Mouse (Mus musculus) lung, embryonic 14.5 days (tissue): ENCODE measurements around the gene Tox3. TPM values are rescaled to one million over a fixed set of nuclear protein-coding genes. Genes with fewer than 3 reads are reported as not detected.

Experiments
- ATAC-seq: fragments of 200-750 bp; cut with Nextera tagmentation; 2 replicates; pipeline ENCODE4 v1.8.0; 2017; ENCODE audit warnings: mild to moderate bottlenecking, moderate TSS enrichment, moderate library complexity; ENCODE audit not compliant: insufficient read depth
- DNase-seq: peaks from one replicate; pipeline ENCODE4 v3.0.0-alpha.2; 2015
- H3K27ac ChIP-seq: fragments of 300-500 bp; sonication (generic); 2 replicates; pipeline ENCODE4 v1.5.1; 2014; ENCODE audit warnings: low read depth, mild to moderate bottlenecking, moderate library complexity
- H3K27me3 ChIP-seq: fragments of 300-500 bp; sonication (generic); 2 replicates; pipeline ENCODE4 v1.6.1; 2014; ENCODE audit warnings: low read length, control low read depth; ENCODE audit not compliant: insufficient read depth
- H3K36me3 ChIP-seq: fragments of 300-500 bp; sonication (generic); 2 replicates; pipeline ENCODE4 v1.6.1; 2014; ENCODE audit warnings: control low read depth; ENCODE audit not compliant: insufficient read depth
- H3K4me1 ChIP-seq: fragments of 300-500 bp; sonication (generic); 2 replicates; pipeline ENCODE4 v1.6.1; 2014; ENCODE audit warnings: antibody characterized with exemption, control low read depth; ENCODE audit not compliant: insufficient read depth
- H3K4me2 ChIP-seq: fragments of 300-500 bp; sonication (generic); 2 replicates; pipeline ENCODE4 v1.6.1; 2014; ENCODE audit warnings: mild to moderate bottlenecking
- H3K4me3 ChIP-seq: fragments of 300-500 bp; sonication (generic); 2 replicates; pipeline ENCODE4 v1.5.1; 2014; ENCODE audit warnings: low read depth, low read length
- H3K9ac ChIP-seq: fragments of 300-500 bp; sonication (generic); 2 replicates; pipeline ENCODE4 v1.6.1; 2014
- H3K9me3 ChIP-seq: fragments of 300-500 bp; sonication (generic); 2 replicates; pipeline ENCODE4 v1.6.1; 2016; ENCODE audit warnings: low read depth, low read length, control low read depth
- CTCF ChIP-seq: IDR thresholded peaks from 2 replicates; pipeline ENCODE4 v1.5.1; 2016; ENCODE audit warnings: antibody characterized with exemption, low read depth
- WGBS: fragments of 180-500 bp; shearing (Covaris S2); extraction: QIAGEN DNeasy Blood & Tissue Kit; methylation state at CpG from one replicate; pipeline ENCODE4 v1.1.7; 2014; 5-methylcytosine and 5-hydroxymethylcytosine counted together
- polyA plus RNA-seq: library from polyadenylated mRNA; unstranded; fragments of >200 nt; fragmentation: Nextera tagmentation; extraction: Ambion mirVana; gene quantifications from 2 replicates; pipeline ENCODE4 v1.2.1, GENCODE M21; 2014

Tox3 gene
- polyA plus RNA-seq, 1 experiment from 2014 or later, result 7.6 TPM

DNA sequence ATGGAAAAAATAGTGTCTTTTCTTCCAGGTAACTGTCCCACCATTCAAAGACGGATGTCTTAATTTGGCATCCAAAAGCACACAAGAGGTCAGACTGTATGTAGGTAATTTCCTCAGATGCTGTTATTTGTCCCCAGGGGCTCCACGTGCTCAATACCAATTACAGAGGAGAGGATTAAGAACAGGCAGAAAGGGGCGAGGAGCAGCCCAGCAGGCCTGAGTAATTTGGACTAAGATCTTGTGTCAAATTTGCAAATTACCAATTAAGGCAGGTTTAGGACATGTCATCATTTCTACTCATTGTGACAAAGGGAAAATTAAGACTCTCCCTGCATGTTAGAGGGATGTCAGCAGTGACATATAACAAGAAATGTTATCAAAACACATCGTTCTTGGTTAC is 106.7 kb downstream of the Tox3 start:
- Histone ChIP-seq H3K4me2 (no peak overlapping the region), H3K4me1 (no peaks in the 10 kb centered on the region), H3K27ac (no peak overlapping the region), H3K9me3 (no peaks in the 10 kb centered on the region), H3K9ac (no peak overlapping the region), H3K36me3 (no peaks in the 10 kb centered on the region), H3K4me3 (no peak overlapping the region), H3K27me3 (no peaks in the 10 kb centered on the region)
- no peak for TF ChIP-seq CTCF
- DNase-seq (no peak), ATAC-seq (no peak)
- WGBS, result 84% methylated on average over 4 of the region's 4 CpGs

DNA sequence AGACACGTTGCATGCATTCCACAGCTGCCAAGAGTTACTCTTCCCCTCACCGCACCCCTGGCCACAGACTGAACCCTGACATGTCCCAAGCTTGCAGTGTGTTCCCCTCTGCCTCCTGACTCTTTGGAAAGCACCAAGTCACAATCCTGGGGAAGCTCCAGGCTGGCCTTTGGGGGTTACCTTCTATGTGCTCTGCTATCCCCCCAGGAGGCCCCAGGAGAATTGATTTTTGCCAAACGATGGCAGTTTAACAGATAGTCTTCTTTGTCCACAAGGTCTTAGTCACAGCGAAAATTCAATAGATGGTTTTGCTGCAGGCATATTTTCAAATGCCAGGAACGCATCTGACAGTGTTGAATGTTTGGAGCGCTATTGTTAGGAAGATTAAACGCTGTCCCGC is 115.6 kb downstream of the Tox3 start:
- H3K4me1 ChIP-seq, result no peaks in the 10 kb centered on the region
- no peaks in the 10 kb centered on the region for H3K27me3 ChIP-seq
- WGBS, result 71% methylated on average over 8 of the region's 8 CpGs
- no peak for ATAC-seq
- H3K36me3 ChIP-seq, result no peaks in the 10 kb centered on the region
- no peak overlapping the region for H3K27ac ChIP-seq
- no peak overlapping the region for H3K9ac ChIP-seq
- H3K9me3 ChIP-seq, result no peaks in the 10 kb centered on the region
- no peak for TF ChIP-seq CTCF
- no peak overlapping the region for H3K4me3 ChIP-seq
- no peak overlapping the region for H3K4me2 ChIP-seq
- no peak for DNase-seq

DNA sequence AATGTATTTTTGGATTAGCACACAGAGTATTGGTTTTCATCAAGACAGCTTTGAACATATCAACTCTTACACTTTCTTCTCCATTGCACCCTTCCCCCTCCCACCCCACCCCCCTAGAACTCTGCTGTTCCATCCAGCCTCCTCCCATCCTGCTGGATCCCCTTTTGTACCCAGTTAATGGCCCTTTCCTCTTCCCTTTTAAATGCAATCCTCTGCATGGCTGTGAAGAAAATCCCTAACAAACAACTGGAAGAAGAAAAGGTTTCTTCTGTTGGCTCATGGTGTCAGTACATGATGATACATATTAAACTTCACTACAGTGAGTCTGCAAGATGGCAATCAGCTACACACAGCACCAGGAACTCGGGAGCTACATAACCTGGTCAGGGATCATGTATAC is 124.0 kb downstream of the Tox3 start:
- Histone ChIP-seq H3K9me3 (no peaks in the 10 kb centered on the region), H3K36me3 (no peaks in the 10 kb centered on the region), H3K4me2 (no peak overlapping the region), H3K4me1 (no peaks in the 10 kb centered on the region), H3K27me3 (no peaks in the 10 kb centered on the region), H3K9ac (no peak overlapping the region), H3K4me3 (no peak overlapping the region), H3K27ac (no peak overlapping the region)
- WGBS, result 66% methylated on average over 1 of the region's 1 CpGs
- no peak for ATAC-seq
- TF ChIP-seq CTCF, result no peak
- DNase-seq, result no peak

DNA sequence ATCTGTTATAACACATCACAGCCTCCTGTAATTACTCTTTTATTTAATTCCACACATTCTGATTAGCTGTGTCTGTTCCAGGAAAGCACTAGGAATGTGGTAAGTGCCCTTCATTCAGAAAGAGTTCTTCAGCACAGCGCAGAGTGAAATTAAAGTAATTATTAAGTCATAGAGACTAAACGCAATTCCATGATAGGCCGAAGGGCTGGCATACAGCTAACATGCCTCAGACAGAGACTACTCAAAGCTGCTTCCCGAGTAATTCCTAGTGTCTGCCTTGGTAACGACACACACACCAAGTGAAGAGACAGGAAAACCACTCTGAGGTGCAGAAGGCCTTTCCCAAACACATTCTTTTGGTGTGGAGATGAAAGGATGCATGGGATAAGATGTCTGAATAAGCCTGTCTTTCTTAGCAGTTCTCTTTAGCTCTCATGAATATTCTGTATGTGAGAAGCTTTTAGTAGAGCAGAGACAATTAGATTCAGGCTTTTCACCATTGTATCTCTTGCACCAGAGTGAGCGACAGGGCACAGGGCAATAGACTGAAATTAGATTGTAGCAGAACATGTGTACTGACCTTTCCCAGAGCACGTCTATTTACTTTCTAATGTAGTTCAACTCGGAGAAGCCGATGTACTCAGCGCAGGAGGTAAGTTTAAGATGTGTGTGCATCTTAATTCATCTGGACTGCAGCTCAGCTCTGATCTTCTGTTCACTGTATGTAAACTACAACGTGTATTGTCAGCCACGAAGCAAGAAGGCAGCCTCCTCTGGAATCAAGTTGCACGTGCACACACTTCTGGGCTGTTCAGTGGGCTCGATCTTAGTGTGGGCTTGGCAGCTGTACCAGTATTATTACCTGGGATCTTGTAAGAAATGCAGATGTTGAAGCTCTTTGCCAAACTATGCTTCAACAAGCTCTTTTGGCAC is 138.8 kb downstream of the Tox3 start:
- Histone ChIP-seq H3K4me2 (no peak overlapping the region), H3K9ac (no peak overlapping the region), H3K27me3 (no peaks in the 10 kb centered on the region), H3K27ac (no peak overlapping the region), H3K9me3 (no peaks in the 10 kb centered on the region), H3K36me3 (no peaks in the 10 kb centered on the region), H3K4me3 (no peak overlapping the region), H3K4me1 (no peaks in the 10 kb centered on the region)
- no peak for TF ChIP-seq CTCF
- DNase-seq (no peak), ATAC-seq (no peak)
- 69% methylated on average over 14 of the region's 14 CpGs for WGBS
